Mouse (Mus musculus): ENCODE data around the gene Gm42688. TPM values are rescaled to one million over a fixed set of nuclear protein-coding genes. Genes with fewer than 3 reads are reported as not detected.

Gm42688 gene
- polyA plus RNA-seq, 1 experiment from 2014 or later = 2.4 TPM

- no peaks in the 10 kb centered on the region for H3K9me3 ChIP-seq (replicated peaks)
- H3K36me3 ChIP-seq = peaks cover 41% of the 10 kb centered on the region
- 2% methylated on average over 44 of the region's 48 CpGs for WGBS
- peak overlapping the region; percentile 90 for H3K27ac ChIP-seq (replicated peaks)
- H3K27me3 ChIP-seq (ENCODE audit: low read depth, poor library complexity, severe bottlenecking) = no peaks in the 10 kb centered on the region
- H3K4me3 ChIP-seq = peak overlapping the region; percentile 89
- DNase-seq (ENCODE audit: low spot score) = no peak
- peaks cover 55% of the 10 kb centered on the region for H3K4me1 ChIP-seq
Observed at GRCm38 (mm10) chr6:83115682-83116372, 14.4 kb downstream of the Gm42688 start.

DNA sequence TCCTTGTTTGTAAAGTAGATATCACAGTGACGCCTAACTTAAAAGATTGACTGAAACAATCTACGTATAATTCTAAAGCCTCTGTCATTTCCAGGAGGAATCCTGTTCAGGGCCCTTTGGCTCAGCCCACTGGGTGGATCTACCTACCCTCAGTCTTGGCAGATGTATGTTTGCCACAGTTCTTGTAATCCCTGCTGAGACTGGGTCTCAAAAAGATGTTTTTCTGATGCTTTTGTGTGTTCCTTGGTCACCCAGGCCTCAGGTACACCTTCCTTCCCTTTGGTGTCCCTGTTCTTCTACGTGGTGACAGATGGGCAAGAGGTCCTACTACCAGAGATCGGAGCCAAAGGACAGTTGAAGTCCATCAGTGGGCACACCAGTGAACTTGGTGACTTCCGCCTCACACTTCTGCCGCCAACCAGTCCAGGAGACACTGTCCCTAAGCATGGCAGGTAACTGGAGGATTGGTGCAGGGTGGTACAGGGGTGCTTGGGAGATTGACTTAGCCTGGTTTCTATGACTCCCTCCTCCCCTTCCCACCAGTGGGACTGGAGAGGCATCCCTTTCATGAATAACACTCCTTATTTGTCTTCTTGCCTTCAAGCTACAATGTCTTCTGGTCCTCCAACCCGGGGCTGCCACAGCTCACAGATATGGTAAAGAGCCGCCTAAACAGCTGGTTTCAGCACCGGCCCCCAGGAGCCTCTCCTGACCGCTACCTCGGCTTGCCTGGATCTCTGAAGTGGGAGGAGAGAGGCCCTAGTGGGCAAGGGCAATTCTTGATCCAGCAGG, 15.2 kb downstream of the Gm42688 start:
- H3K4me1 ChIP-seq = peaks cover 55% of the 10 kb centered on the region
- peak overlapping the region; percentile 90; the same call in 1 of the 2 replicates for H3K27ac ChIP-seq (replicated peaks)

GRCm38 (mm10) chr6:83117165-83117438, 15.7 kb downstream of the Gm42688 start:
- peaks cover 60% of the 10 kb centered on the region for H3K4me1 ChIP-seq

More for the DNA sequence above, 15.2 kb downstream of the Gm42688 start:
- H3K9me3 ChIP-seq (replicated peaks) = no peaks in the 10 kb centered on the region
- DNase-seq (ENCODE audit: low spot score) = no peak
- peak overlapping the region; percentile 89 for H3K4me3 ChIP-seq
- peaks cover 34% of the 10 kb centered on the region for H3K36me3 ChIP-seq
- 84% methylated on average over 11 of the region's 11 CpGs for WGBS
- H3K27me3 ChIP-seq (ENCODE audit: low read depth, poor library complexity, severe bottlenecking) = no peaks in the 10 kb centered on the region

DNA sequence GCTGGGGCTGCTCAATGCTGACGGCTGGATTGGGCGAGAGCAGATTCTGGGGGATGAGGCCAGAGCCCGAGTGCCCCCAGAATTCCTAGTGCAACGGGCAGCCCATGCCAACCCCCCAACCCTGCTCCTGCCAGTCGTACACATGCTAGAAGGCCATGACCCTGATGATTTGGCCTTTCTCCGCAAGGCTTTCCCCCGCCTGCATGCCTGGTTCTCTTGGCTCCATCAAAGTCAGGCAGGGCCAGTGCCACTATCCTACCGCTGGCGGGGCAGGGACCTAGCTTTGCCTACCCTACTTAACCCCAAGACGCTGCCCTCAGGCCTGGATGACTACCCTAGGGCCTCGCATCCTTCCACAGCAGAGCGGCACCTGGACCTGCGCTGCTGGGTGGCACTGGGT, 16.2 kb downstream of the Gm42688 start:
- Histone ChIP-seq H3K9me3 (replicated peaks) (no peaks in the 10 kb centered on the region), H3K36me3 (peaks cover 34% of the 10 kb centered on the region), H3K27me3 (ENCODE audit: low read depth, poor library complexity, severe bottlenecking) (no peaks in the 10 kb centered on the region), H3K4me1 (peaks cover 65% of the 10 kb centered on the region), H3K27ac (replicated peaks) (0 out of 2 replicates have a peak overlapping the region, but pooled peaks have one; percentile 10), H3K4me3 (peak overlapping the region; percentile 89; the same call in 1 of the 2 replicates)
- no peak for DNase-seq (ENCODE audit: low spot score)
- WGBS = 88% methylated on average over 13 of the region's 13 CpGs

More at GRCm38 (mm10) chr6:83117165-83117438, 15.7 kb downstream of the Gm42688 start:
- Histone ChIP-seq H3K27ac (replicated peaks) (peak overlapping the region; percentile 7; the same call in 1 of the 2 replicates), H3K4me3 (peak overlapping the region; percentile 89), H3K9me3 (replicated peaks) (no peaks in the 10 kb centered on the region), H3K27me3 (ENCODE audit: low read depth, poor library complexity, severe bottlenecking) (no peaks in the 10 kb centered on the region), H3K36me3 (peaks cover 34% of the 10 kb centered on the region)
- WGBS = 91% methylated on average over 4 of the region's 4 CpGs
- no peak for DNase-seq (ENCODE audit: low spot score)

DNA sequence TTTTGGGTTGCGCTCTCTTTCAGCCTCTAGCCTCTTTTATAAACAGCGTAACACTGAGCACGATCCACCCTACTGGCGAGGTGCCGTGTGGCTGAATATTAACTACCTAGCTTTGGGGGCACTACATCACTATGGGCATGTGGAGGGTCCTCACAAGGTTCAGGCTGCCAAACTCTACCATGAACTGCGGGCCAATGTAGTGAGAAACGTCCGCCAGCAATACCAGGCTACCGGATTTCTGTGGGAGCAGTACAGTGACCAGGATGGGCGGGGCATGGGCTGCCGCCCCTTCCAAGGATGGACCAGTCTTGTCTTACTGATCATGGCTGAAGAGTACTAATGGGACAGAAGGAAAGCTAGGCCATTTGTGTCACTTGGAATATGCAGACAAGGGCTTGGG, 17.0 kb downstream of the Gm42688 start:
- Histone ChIP-seq H3K4me3 (peak overlapping the region; percentile 89; the same call in 1 of the 2 replicates), H3K27me3 (ENCODE audit: low read depth, poor library complexity, severe bottlenecking) (no peaks in the 10 kb centered on the region), H3K36me3 (peaks cover 41% of the 10 kb centered on the region), H3K27ac (replicated peaks) (no peak overlapping the region), H3K9me3 (replicated peaks) (no peaks in the 10 kb centered on the region), H3K4me1 (peaks cover 73% of the 10 kb centered on the region)
- 89% methylated on average over 11 of the region's 11 CpGs for WGBS
- DNase-seq (ENCODE audit: low spot score) = no peak

DNA sequence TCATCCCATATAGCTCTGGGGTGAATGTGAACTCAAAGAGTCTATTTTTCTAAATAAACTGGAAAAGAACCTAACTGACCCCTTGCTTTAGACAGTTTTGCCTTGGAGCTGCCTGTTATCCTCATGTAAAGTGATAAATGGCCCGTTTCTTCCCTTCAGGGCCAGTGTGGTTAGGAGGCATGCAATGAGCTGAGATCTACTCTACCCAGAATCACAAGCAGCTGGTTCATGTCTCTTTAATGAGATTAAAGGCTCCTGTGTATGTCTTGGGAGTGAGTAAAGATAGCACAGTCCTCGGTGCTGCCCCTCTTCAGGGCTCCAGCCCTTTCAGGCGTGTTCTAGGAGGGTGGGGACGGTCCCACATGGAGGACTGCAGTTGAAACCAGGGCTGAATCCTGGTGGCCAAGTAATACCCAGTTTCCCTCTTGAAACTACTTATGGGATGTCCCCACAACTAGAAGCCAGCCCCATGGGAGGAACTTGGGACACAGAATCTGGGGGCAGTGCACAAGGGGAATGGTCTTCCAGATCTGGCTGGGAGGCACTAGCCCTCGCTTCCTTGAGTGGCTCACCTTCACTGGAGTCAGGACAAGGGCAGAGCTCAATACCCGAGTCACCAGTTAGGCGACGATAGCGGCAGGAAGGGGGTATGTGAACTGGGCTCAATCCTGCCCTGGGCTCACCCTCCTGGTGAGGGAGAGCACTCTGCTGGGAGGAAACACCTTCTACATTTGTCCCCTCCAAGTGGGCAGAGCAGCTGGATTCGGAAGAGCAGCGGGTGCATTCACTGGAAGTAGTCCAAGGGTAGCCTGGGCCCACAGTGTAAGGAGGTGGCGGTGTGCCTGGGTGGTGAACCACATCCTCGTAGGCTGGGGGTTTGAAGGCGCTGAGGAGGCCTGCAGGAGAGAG, 17.7 kb downstream of the Gm42688 start:
- Histone ChIP-seq H3K9me3 (replicated peaks) (no peaks in the 10 kb centered on the region), H3K27me3 (ENCODE audit: low read depth, poor library complexity, severe bottlenecking) (no peaks in the 10 kb centered on the region), H3K27ac (replicated peaks) (peak overlapping the region; percentile 99), H3K4me3 (peak overlapping the region; percentile 89; the same call in 1 of the 2 replicates), H3K4me1 (peaks cover 80% of the 10 kb centered on the region), H3K36me3 (peaks cover 46% of the 10 kb centered on the region)
- 90% methylated on average over 14 of the region's 14 CpGs for WGBS
- no peak for DNase-seq (ENCODE audit: low spot score)

DNA sequence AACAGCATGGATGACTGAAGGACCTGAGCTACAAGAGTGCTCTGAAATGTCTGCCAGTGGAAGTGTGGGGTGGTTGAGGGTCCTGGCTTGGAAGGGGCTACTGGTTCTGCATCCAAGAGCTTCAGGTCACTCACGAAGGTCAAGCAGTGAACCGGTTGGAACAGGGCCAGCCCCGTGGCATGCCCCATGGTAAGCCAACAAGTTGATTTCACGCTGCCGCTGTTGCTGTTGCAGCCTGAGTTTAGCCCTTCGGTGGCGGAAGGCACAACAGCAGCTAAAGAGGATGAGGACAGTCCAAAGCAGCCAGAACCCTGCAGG, 18.3 kb downstream of the Gm42688 start:
- Histone ChIP-seq H3K27me3 (ENCODE audit: low read depth, poor library complexity, severe bottlenecking) (no peaks in the 10 kb centered on the region), H3K36me3 (peaks cover 46% of the 10 kb centered on the region), H3K4me3 (peak overlapping the region; percentile 89), H3K27ac (replicated peaks) (peak overlapping the region; percentile 99), H3K4me1 (peaks cover 80% of the 10 kb centered on the region), H3K9me3 (replicated peaks) (no peaks in the 10 kb centered on the region)
- no peak for DNase-seq (ENCODE audit: low spot score)
- 87% methylated on average over 7 of the region's 7 CpGs for WGBS

DNA sequence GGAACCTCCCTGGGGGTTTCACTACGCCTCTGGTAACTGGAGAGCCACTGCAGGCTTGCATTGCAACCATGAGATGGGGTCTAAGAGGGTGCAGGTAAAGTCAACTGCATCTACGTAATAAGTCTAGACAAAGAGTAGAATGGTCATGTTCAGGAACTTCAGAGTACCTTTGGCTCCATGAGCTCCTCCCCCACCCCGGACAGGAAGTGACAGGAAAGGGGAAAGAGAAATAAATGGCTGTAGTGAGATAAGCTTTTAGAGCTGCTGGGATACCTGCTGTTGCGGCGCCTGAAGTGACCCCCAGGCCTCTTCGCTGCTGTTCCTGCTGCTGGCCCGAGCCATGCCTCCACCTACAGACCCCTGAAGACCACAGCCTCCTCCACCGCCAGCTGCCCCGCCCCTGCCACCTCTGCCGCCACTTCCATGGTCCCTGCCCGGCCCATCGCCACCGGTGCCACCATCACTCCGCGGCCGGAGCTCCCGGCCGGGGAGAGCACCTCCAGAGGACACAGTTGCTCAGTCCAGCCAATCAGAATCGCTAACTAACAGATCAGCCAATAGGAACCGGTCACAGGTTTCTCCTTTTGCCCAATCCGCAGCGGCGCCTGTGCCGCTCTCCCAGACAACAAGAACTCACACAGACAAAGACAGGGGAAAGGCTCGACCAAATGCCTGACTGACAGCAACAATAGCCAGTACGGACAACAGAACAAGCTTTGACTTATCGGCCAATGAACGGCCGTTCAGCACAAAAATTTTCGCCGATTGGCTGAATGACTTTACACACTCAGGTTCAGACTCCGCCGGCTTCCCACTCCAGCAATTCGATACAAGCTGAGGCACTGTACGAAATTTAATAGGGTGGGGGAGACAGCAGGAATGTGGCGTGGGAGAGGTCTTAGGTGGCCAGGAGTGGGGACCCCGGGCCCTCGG, 19.8 kb downstream of the Gm42688 start, which contains the start of gene Wbp1:
Wbp1 (minus strand) TSS at position 630 of the 933 bp plus-strand sequence.
- peak within 1 kb of the TSS; percentile 99 for H3K27ac ChIP-seq (replicated peaks)
- H3K9me3 ChIP-seq (replicated peaks) = no peaks in the 10 kb centered on the region
- H3K36me3 ChIP-seq = peaks cover 46% of the 10 kb centered on the region
- H3K4me3 ChIP-seq = peak within 1 kb of the TSS; percentile 89
- H3K27me3 ChIP-seq (ENCODE audit: low read depth, poor library complexity, severe bottlenecking) = no peaks in the 10 kb centered on the region
- under 1% methylated on average over 38 of the region's 38 CpGs for WGBS
- DNase-seq (ENCODE audit: low spot score) = peak; percentile 96
- peaks cover 75% of the 10 kb centered on the region for H3K4me1 ChIP-seq

GRCm38 (mm10) chr6:83121863-83122710, 20.7 kb downstream of the Gm42688 start:
- DNase-seq (ENCODE audit: low spot score) = no peak
- Histone ChIP-seq H3K36me3 (peaks cover 40% of the 10 kb centered on the region), H3K4me1 (peaks cover 66% of the 10 kb centered on the region), H3K27ac (replicated peaks) (peak overlapping the region; percentile 99), H3K27me3 (ENCODE audit: low read depth, poor library complexity, severe bottlenecking) (no peaks in the 10 kb centered on the region), H3K4me3 (peak overlapping the region; percentile 89), H3K9me3 (replicated peaks) (no peaks in the 10 kb centered on the region)
- WGBS = 2% methylated on average over 46 of the region's 52 CpGs

DNA sequence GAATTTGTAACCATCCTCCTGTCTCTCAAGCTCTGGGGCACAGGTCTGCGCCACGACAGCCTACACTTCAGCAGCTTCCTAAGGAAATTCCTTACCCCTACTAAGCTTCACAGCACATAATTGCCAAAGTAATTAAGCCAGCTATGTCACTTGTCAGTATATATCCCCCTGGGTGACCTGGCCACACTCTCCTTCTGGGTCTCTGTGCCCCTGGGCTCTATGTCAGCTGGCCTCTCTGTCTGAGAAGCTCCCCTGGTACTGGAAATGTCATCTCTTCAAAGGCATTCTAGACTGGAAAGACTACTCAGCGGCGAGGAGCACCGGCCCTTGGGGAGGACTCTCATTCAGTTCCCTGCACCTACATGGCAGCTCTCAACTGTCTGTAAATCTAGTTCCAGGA, 21.5 kb downstream of the Gm42688 start:
- H3K36me3 ChIP-seq = peaks cover 31% of the 10 kb centered on the region
- no peaks in the 10 kb centered on the region for H3K27me3 ChIP-seq (ENCODE audit: low read depth, poor library complexity, severe bottlenecking)
- H3K4me1 ChIP-seq = peaks cover 58% of the 10 kb centered on the region
- no peak for DNase-seq (ENCODE audit: low spot score)
- peak overlapping the region; percentile 89 for H3K4me3 ChIP-seq
- WGBS = 88% methylated on average over 5 of the region's 5 CpGs
- H3K27ac ChIP-seq (replicated peaks) = peak overlapping the region; percentile 99; the same call in 1 of the 2 replicates
- H3K9me3 ChIP-seq (replicated peaks) = no peaks in the 10 kb centered on the region

DNA sequence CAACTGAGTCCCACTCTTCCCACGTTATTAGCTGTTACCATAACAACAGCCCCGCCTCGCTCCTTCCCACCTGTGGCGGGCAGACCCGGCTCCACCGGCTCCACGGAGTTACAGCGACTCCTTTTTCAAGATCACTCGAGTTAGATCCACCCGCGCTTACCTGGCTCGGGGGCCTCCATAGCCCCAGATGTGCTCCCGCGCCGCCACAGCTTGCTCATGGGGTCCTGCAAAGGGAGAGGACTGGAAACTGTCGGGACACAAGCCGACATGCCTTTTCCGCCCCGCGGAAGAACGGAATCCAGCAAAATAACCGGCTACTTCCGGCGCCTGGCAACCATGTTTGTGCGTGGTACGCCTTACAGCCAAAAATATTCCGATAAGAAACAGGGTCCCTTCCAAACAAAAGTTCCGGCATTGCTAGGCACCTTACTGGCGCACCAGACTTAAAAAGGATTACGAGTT, 23.5 kb downstream of the Gm42688 start:
- Histone ChIP-seq H3K27me3 (ENCODE audit: low read depth, poor library complexity, severe bottlenecking) (no peaks in the 10 kb centered on the region), H3K4me3 (peak overlapping the region; percentile 89), H3K9me3 (replicated peaks) (no peaks in the 10 kb centered on the region), H3K4me1 (peaks cover 47% of the 10 kb centered on the region), H3K27ac (replicated peaks) (peak overlapping the region; percentile 93), H3K36me3 (peaks cover 12% of the 10 kb centered on the region)
- WGBS = under 1% methylated on average over 30 of the region's 30 CpGs
- peak; percentile 92 for DNase-seq (ENCODE audit: low spot score)
